Mouse (Mus musculus): ENCODE measurements around the gene Erich6. TPM values are rescaled to one million over a fixed set of nuclear protein-coding genes. Genes with fewer than 3 reads are reported as not detected.
"Not testable (repeated sequence)": the region's sequence is repeated elsewhere in the genome, so short reads cannot be mapped to it uniquely, and the experiment has no call there.

Erich6 gene
- polyA plus RNA-seq, 1 experiment, result not detected

DNA sequence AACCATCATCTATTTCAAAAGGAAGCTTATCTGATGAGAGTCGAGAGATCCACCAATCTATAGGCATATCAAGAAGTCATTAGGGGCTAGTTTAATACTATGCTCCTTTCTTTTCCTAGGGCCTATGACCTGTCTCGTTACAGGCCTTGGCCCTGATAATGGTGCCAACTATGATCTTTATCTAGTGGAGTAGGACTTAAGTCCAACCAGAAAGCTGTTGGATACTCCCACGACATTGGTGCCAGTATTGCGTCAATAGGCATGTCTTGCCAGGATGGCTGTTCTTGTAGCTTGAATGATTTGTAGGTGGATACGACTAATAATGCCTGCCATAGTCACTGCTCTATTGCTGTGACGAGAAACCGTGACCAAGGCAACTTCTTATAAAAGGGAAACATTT lies 27.0 kb upstream of the Erich6 start:
- no peaks in the 10 kb centered on the region for H3K4me1 ChIP-seq (ENCODE audit: control insufficient read depth, insufficient read depth, insufficient read length, low read length)
- no peak overlapping the region for H3K27ac ChIP-seq (replicated peaks; ENCODE audit: low read depth, low read length)
- H3K4me3 ChIP-seq (ENCODE audit: insufficient read depth, low read depth, low read length), result no peak overlapping the region

DNA sequence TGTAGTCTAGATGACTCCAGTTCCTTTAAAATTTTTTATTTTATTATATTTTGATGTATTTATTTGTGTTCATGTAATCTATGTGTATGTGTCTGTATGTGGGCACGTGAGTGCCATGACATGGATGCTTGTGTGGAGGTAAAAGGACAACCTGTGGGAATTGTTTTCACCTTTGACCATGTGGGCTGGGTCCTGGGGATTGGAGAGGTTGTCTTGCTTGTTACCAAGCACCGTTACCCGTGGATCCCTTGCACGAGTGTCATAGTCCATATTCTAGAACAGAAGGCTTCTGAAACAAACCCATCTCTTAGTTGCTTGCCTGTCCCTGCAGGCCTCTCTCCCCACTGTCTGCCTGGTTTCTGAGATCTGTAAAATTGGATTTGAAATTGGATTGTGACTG lies 23.6 kb upstream of the Erich6 start:
- H3K27ac ChIP-seq (replicated peaks; ENCODE audit: low read depth, low read length), result no peak overlapping the region
- H3K4me3 ChIP-seq (ENCODE audit: insufficient read depth, low read depth, low read length), result no peak overlapping the region

DNA sequence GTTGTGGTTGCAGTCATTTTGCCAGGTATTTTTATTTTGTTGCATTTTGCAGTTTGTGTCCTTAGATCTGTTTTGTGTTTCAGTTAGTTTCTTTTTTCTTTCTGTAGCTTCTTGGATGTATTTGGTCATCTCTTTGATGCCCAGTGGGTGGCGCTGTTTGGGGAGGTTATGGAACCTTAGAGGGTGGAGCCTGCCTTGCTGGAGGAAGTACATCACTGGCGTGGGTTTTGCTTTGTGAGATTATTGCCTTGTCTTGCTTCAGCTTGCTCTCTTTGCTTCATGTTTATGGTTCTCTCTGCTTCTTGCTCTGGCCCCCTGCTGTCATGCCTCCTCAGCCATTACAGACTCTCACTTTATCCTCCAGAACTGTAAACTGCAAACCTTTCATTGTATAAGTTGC lies 20.3 kb upstream of the Erich6 start:
- Histone ChIP-seq H3K27ac (replicated peaks; ENCODE audit: low read depth, low read length) (no peak overlapping the region), H3K4me3 (ENCODE audit: insufficient read depth, low read depth, low read length) (no peak overlapping the region), H3K4me1 (ENCODE audit: control insufficient read depth, insufficient read depth, insufficient read length, low read length) (no peaks in the 10 kb centered on the region)

More for the DNA sequence above, 23.6 kb upstream of the Erich6 start:
- H3K4me1 ChIP-seq (ENCODE audit: control insufficient read depth, insufficient read depth, insufficient read length, low read length), result no peaks in the 10 kb centered on the region

DNA sequence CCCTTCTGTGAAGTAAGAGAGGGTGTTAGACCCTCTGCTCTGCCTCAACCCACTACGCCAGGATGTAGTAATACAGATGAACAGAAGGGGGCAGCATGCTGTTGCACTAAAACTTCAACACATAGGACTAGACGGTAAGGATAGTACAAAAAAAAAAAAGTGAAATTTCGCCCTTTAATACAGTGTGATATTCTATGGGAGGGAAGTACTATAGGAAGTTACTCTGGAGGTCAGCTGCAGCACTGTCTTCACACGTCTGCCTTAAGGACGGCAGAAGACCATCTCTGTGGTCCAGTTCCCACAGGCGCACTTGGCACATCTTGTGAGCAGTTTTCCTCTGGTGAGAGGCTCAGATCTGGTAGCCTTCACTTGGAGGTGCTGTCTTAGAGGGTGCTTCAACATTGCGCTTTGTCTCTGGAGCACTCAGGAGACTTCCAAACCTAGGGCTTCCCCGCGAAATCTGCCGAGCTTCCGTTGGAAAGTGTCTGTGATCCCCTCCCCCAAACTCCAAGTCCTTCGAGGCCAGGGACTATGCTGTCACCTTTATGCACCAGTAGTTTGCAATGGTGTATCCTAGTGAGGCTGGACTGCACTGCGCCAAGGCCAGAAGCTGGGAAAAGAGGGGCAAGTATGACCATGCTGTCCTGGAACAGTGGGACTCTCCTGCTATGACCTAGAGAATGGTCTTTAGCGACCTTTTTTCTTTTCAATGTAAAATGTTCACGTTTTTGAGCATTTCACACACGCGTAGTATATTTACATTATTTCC lies 18.5 kb upstream of the Erich6 start:
- Histone ChIP-seq H3K4me3 (ENCODE audit: insufficient read depth, low read depth, low read length) (no peak overlapping the region), H3K4me1 (ENCODE audit: control insufficient read depth, insufficient read depth, insufficient read length, low read length) (no peaks in the 10 kb centered on the region), H3K27ac (replicated peaks; ENCODE audit: low read depth, low read length) (no peak overlapping the region)

DNA sequence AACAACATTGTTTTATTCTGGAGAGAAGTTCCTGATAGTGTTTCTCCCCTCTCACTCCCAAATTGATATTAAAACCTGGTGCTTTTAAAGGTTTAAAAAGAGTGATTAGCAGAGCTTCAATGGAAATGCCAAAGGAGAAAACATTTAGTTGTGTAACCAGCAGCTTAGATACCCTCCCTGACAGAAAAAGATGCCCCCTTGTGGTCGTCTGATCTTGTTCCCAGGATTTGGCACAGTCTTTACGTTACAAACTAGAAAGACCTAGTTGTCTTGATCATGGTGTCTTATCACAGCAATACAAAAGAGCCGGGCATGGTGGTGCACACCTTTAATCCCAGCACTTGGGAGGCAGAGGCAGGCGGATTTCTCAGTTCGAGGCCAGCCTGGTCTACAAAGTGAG lies 16.9 kb upstream of the Erich6 start:
- Histone ChIP-seq H3K4me3 (ENCODE audit: insufficient read depth, low read depth, low read length) (no peak overlapping the region), H3K27ac (replicated peaks; ENCODE audit: low read depth, low read length) (no peak overlapping the region), H3K4me1 (ENCODE audit: control insufficient read depth, insufficient read depth, insufficient read length, low read length) (no peaks in the 10 kb centered on the region)

DNA sequence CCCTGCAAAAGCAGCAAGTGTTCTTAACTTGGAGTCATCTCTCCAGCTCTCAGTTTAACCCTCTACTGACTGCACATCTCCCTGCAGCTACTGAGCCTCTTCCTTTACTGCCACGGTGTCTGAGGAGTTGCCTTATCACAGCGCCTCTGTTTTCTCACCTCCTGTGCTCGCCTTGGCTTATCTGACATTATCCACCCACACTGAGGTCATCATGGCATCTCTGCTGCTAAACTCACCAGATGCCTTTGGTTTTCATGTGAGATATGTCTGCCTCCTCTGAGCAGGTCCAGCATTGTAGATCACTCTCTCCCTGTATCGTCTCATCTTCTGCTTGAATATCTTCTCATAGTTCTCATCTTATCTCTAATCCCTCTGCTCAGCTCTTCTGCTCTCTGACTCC lies 13.3 kb upstream of the Erich6 start:
- Histone ChIP-seq H3K4me1 (ENCODE audit: control insufficient read depth, insufficient read depth, insufficient read length, low read length) (no peaks in the 10 kb centered on the region), H3K27ac (replicated peaks; ENCODE audit: low read depth, low read length) (no peak overlapping the region)

DNA sequence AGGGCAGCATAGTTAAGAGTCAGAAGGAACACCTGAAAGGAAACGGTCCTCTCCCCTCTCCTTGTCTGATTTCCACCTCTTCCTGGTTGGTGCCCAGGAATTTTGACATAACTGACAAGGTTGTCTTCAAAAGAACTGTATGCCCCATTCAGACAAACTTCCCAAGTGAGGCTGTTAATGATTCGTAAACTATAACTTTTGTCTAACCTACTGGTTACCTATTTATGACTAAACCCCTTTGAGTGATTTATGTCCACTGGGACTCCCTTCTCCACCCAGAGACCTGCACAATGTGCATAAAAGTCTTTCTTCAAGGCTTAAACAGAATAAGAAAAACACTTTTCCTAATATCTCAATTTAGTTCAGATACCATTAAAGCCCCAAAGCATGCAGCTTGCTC lies 10.2 kb upstream of the Erich6 start:
- Histone ChIP-seq H3K27ac (replicated peaks; ENCODE audit: low read depth, low read length) (no peak overlapping the region), H3K4me1 (ENCODE audit: control insufficient read depth, insufficient read depth, insufficient read length, low read length) (no peaks in the 10 kb centered on the region), H3K4me3 (ENCODE audit: insufficient read depth, low read depth, low read length) (no peak overlapping the region)

More for the DNA sequence above, 13.3 kb upstream of the Erich6 start:
- no peak overlapping the region for H3K4me3 ChIP-seq (ENCODE audit: insufficient read depth, low read depth, low read length)

DNA sequence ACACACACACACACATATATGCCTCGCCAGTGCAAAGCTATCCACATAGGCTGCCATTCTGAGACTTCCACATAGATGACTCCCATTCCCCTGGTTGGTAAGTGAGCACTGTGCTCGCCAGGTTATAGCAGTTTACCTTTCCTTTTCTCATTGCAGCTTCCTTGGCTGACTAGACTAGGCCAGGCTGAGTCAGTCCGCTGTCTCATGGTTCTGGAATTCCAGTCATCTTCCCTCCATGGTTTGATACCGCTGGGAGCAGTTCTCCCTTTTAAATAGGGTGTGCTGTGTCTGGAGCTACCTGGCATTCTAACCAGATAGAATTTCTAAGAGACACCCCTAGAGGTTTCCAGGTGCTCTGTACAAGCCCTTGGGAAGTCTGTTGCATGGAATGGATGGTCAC lies 9.2 kb upstream of the Erich6 start:
- Histone ChIP-seq H3K27ac (replicated peaks; ENCODE audit: low read depth, low read length) (no peak overlapping the region), H3K4me1 (ENCODE audit: control insufficient read depth, insufficient read depth, insufficient read length, low read length) (no peaks in the 10 kb centered on the region)

DNA sequence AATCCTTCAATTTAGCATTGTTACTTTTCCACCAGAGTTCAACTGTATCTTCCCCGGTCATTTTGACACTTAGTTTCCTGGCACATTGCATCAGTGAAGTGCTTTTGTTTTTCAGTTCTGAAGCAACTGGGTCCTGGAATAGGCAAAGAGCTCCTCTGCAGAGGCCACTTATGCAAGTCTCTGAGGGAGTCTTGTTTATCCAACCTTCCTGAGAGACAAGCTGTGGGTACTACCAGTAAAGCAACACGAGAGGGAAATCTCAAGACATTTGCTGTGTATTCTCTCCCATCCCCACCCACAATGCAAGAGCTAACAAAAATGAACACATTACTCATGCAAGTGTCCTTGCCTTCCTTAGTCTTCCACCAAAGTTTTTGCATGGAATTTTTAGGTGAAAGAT lies 5.3 kb downstream of the Erich6 start:
- Histone ChIP-seq H3K4me3 (ENCODE audit: insufficient read depth, low read depth, low read length) (no peak overlapping the region), H3K27ac (replicated peaks; ENCODE audit: low read depth, low read length) (no peak overlapping the region), H3K4me1 (ENCODE audit: control insufficient read depth, insufficient read depth, insufficient read length, low read length) (no peaks in the 10 kb centered on the region)

More for the DNA sequence above, 9.2 kb upstream of the Erich6 start:
- no peak overlapping the region for H3K4me3 ChIP-seq (ENCODE audit: insufficient read depth, low read depth, low read length)

DNA sequence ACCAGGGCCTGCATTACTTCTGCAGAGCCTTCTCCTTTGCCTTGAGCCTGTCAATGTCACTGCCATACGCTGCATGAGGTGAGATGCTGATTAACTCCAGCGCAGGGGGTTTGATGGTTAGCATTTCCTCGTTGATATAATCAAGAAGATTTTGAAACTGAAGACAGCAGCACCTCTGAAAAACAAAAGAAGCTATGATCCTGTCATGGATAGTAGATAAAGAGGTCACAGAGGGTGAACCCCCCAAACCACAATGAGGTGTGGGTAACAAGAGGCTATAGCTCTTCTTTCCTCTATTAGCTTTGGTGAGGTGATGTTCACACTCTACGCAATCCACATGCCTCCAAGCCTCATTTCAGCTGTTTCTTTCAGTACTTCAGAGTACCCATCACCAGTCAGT lies 12.0 kb downstream of the Erich6 start:
- Histone ChIP-seq H3K4me3 (ENCODE audit: insufficient read depth, low read depth, low read length) (no peak overlapping the region), H3K4me1 (ENCODE audit: control insufficient read depth, insufficient read depth, insufficient read length, low read length) (no peaks in the 10 kb centered on the region), H3K27ac (replicated peaks; ENCODE audit: low read depth, low read length) (no peak overlapping the region)

DNA sequence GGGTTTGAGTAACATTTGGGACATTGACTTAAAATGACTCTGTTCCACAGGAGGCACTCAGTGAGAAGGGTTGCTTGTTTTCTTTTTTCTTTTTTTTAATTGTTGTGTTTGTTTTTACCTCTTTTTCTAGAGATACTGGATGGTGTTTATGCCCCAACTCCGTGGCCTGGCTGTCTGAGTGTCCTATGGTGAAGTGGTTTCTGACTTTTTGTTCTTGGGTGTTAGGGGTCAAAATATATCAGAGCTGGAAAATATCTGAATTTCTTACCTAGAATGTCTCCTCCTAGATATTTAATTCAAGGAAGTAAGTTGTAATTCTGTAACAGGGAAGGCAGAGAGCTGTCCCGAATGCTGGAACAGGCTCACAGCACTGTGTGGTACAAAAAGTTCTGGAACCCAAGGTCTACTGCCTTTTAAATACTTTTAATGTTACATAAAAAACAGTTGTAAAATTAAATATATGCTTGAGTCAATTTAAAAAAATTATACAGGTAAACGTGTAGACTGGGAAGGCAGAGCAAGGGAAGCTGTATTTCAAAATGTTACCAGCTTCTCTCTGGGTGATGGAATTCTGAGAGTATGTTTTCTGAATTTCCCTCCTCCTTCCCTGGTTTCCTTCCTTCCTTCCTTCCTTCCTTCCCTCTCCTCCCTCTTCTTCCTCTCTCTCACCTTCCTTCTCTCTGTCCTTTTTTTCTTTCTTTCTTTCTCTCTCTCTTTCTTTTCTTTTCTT lies 14.2 kb downstream of the Erich6 start:
- H3K4me3 ChIP-seq (ENCODE audit: insufficient read depth, low read depth, low read length), result no peak overlapping the region
- H3K27ac ChIP-seq (replicated peaks; ENCODE audit: low read depth, low read length), result no peak overlapping the region
- no peaks in the 10 kb centered on the region for H3K4me1 ChIP-seq (ENCODE audit: control insufficient read depth, insufficient read depth, insufficient read length, low read length)

DNA sequence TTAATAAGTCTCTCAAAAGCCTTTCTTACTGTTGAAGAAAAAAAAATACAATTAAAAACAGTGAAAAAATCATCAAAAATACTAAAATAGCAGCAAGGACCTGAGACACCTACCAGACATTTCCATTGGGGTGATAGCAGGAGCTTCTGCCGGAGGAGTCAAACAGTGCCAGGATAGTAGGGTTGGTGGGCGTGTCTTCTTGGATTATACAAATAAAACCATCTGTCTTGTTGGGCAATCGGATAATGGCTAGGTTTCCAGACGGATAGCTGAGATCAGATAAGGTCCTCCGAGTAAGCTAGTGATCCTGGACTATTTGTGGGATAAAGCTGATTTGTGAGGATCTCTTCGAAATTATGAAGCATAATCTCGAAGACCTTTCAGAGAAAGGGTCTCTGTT lies 15.9 kb downstream of the Erich6 start:
- no peaks in the 10 kb centered on the region for H3K4me1 ChIP-seq (ENCODE audit: control insufficient read depth, insufficient read depth, insufficient read length, low read length)
- H3K27ac ChIP-seq (replicated peaks; ENCODE audit: low read depth, low read length), result no peak overlapping the region
- no peak overlapping the region for H3K4me3 ChIP-seq (ENCODE audit: insufficient read depth, low read depth, low read length)

DNA sequence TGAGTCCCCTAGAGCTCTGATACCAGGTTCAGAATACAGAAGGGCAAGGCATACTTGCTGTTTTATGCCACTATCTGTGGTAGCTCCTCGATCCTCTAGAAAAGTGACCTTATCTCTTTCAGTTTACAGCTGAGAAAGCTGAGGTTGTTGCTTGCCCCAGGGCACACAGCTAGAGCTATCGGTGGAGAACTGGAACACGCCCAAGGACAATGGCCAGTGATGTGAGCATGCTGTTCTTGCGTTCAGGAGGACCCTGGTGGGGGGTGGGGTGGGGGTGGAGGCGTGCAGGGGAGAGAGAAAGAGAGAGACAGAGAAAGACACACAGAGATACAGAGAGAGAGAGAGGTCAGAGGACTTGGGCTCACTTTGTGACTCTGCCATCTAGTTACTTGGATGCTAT lies 27.0 kb downstream of the Erich6 start:
- no peak overlapping the region for H3K27ac ChIP-seq (replicated peaks; ENCODE audit: low read depth, low read length)

DNA sequence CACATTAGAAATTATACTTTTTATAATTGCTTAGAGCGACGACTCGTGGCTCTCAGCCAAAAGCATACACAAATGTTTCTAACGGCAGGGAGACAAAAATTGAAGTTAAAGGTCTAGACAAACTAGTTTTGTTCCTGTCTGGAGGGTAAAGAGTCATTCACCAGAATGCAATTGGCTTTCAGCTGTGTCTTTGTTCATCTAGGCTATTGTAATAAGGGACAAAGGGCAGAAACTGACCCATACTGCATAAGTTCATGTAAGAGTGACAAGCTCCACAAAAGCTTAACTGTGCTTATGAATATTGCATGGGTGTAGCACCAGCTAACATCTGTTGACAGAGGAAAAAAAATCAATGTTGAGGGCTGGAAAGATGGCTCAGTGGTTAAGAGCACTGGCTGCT lies 28.5 kb downstream of the Erich6 start:
- H3K27ac ChIP-seq (replicated peaks; ENCODE audit: low read depth, low read length), result no peak overlapping the region
- H3K4me1 ChIP-seq (ENCODE audit: control insufficient read depth, insufficient read depth, insufficient read length, low read length), result no peaks in the 10 kb centered on the region
- no peak overlapping the region for H3K4me3 ChIP-seq (ENCODE audit: insufficient read depth, low read depth, low read length)

More for the DNA sequence above, 27.0 kb downstream of the Erich6 start:
- Histone ChIP-seq H3K4me3 (ENCODE audit: insufficient read depth, low read depth, low read length) (no peak overlapping the region), H3K4me1 (ENCODE audit: control insufficient read depth, insufficient read depth, insufficient read length, low read length) (no peaks in the 10 kb centered on the region)

DNA sequence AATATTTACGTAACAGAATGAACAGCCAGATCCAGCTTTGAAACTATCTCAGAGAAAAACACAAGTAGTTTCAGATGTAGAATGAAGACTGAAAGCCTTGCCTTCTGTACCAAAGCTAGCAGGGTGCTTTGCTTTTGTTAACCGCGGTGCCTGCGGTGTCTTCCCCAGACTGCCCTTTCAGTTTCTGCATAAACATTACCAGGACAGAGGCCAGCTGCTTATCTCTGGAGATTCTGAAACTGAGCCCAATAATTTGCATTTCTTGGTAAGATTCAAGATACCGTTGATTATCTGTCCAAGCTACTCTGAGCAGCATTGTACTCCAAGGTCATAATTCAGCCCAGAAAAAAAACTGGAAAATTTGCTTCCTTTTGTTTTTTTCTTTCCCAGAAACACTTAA lies 43.4 kb downstream of the Erich6 start:
- H3K27ac ChIP-seq (replicated peaks; ENCODE audit: low read depth, low read length), result no peak overlapping the region
- H3K4me1 ChIP-seq (ENCODE audit: control insufficient read depth, insufficient read depth, insufficient read length, low read length), result no peaks in the 10 kb centered on the region
- no peak overlapping the region for H3K4me3 ChIP-seq (ENCODE audit: insufficient read depth, low read depth, low read length)

DNA sequence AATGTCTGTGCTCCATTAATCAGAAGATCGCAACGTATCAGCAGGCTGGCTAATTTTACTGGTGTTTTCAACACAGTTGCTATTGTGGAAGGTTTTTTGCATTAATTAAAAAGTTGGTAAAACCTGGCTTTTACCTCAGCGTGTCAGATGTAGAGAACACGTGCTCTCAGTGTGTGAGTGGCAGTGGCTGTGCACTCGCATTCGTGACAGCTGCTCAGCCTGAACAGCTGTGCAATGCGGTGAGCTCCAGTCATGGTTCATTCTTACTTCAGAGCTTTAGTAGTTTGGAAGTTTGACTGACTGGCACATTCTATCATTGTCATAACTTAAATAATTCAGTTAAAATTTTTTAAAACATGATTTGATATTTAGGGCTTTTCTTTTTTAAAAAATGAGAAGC lies 44.3 kb downstream of the Erich6 start:
- not testable (repeated sequence) for H3K27ac ChIP-seq (replicated peaks; ENCODE audit: low read depth, low read length); H3K4me3 ChIP-seq (ENCODE audit: insufficient read depth, low read depth, low read length); H3K4me1 ChIP-seq (ENCODE audit: control insufficient read depth, insufficient read depth, insufficient read length, low read length)

Measured in brown adipose tissue, adult 24 weeks (tissue).